Mouse (Mus musculus): Measurements from ENCODE around the gene Bicdl1.

Bicdl1 gene

GRCm38 (mm10) chr5:115623694-115624440 is 107.6 kb downstream of the Bicdl1 start:
- DNase-seq (ENCODE audit: low spot score): peak; percentile 30

DNA sequence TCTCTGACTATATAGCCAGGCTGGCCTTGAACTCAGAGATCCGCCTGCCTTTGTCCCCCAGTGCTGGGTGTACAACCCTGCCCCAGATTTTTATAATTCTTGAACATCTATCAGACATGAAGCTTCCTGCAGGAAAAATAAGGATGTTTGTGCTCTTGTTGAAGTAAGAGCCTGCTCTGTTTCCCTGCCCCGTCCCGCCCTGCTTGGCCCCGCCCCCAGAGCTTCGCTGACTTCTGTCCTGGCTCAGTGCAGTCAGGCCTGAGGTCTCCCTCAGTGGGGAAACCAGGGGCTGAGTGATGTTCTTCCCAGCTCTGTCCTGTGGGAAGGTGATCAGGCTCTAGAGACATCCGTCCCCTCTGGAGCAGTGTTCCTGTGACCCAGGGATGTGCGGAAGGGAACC is 108.7 kb downstream of the Bicdl1 start:
- no peak for DNase-seq (ENCODE audit: low spot score)

DNA sequence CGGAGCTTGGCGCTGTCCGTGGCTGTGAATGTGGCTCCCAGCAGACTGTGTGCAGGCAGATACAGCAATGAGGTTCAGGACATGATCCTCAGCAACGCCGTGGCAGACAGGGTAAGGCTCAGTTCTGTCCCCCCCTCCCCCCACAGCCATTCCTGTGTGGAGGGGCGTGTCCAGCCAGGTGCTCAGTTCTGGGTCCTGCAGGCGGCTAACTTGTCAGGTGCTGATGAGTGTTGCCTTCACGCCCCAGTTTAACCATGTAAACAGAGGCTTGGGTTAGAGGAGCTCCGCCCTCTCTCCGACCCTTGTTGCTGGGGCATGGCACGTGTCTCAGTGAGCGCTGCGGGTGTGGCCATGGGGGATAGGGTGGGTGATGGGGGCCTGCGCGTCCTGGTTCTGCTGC is 111.7 kb downstream of the Bicdl1 start:
- DNase-seq (ENCODE audit: low spot score): no peak

GRCm38 (mm10) chr5:115614948-115615347 is 116.5 kb downstream of the Bicdl1 start:
- DNase-seq (ENCODE audit: low spot score): peak; percentile 11

- DNase-seq (ENCODE audit: low spot score): no peak
Measured at GRCm38 (mm10) chr5:115613332-115613731, 118.1 kb downstream of the Bicdl1 start.

DNA sequence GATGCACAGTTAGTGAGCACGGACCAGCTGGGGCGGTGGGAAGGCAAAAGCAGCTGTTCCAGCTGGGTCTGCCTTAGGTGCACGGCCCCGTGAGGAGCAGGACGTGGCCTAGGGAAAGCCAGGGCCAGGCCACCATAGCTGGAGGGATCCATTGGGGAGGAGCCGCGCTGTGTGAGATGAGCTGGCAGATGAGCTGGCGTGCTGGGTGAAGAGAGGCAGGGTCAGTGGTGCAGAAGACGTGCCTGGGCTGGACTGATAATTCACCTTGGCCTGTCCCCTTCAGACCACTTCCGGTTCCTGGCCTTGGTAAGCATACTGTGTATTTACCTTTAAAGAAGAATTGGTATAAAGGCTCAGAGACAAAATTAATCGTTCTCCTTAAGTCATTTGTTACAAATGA is 119.9 kb downstream of the Bicdl1 start:
- DNase-seq (ENCODE audit: low spot score): no peak

GRCm38 (mm10) chr5:115603561-115603960 is 127.9 kb downstream of the Bicdl1 start:
- DNase-seq (ENCODE audit: low spot score): no peak

All from lung, postnatal 25 days (tissue).